Mouse (Mus musculus): ENCODE results near the gene Gtpbp3. TPM values are rescaled to one million over a fixed set of nuclear protein-coding genes. Genes with fewer than 3 reads are reported as not detected.
A peak's percentile ranks its signal among the peaks of the same experiment; 100 is the strongest.

Gene Gtpbp3
- 6.1 and 6.2 TPM in 2 replicates for polyA plus RNA-seq (2014; fragmentation: Nextera tagmentation; extraction: Ambion mirVana)

- DNase-seq (ENCODE audit: low spot score): peak; percentile 84
Measured at GRCm38 (mm10) chr8:71487691-71488445, at the start of gene Gtpbp3. Gene Gtpbp3, plus strand, starts transcription at chr8:71488103.

GRCm38 (mm10) chr8:71441404-71441803 lies 46.5 kb upstream of the Gtpbp3 start:
- Histone ChIP-seq H3K4me3 (ENCODE audit: low read depth, low read length) (no peak overlapping the region), H3K4me2 (ENCODE audit: low read length) (no peak overlapping the region), H3K27ac (ENCODE audit: low read depth) (no peak overlapping the region), H3K36me3 (ENCODE audit: control insufficient read depth, insufficient read depth, low read length) (no peaks in the 10 kb centered on the region), H3K9ac (ENCODE audit: low read length) (no peak overlapping the region), H3K9me3 (ENCODE audit: control insufficient read depth, low read length) (no peaks in the 10 kb centered on the region), H3K27me3 (replicated peaks; ENCODE audit: control insufficient read depth, insufficient read depth, low read length) (0 out of 2 replicates have a peak, but pooled peaks cover 4% of the 10 kb centered on the region), H3K4me1 (replicated peaks; ENCODE audit: control insufficient read depth, insufficient read depth, low read length) (no peaks in the 10 kb centered on the region)
- DNase-seq (ENCODE audit: low spot score) (peak; percentile 71), ATAC-seq (replicated peaks; ENCODE audit: low FRiP score, low TSS enrichment, low read depth) (0 out of 2 replicates have a peak, but pooled peaks have one; percentile 50)
- under 1% methylated on average over 7 of the region's 7 CpGs for WGBS

More at GRCm38 (mm10) chr8:71487691-71488445, at the start of gene Gtpbp3:
- Histone ChIP-seq H3K9ac (ENCODE audit: low read length) (peak within 1 kb of the TSS; percentile 67), H3K4me3 (ENCODE audit: low read depth, low read length) (peak within 1 kb of the TSS; percentile 86), H3K9me3 (ENCODE audit: control insufficient read depth, low read length) (no peaks in the 10 kb centered on the region), H3K36me3 (ENCODE audit: control insufficient read depth, insufficient read depth, low read length) (peaks cover 25% of the 10 kb centered on the region), H3K4me1 (replicated peaks; ENCODE audit: control insufficient read depth, insufficient read depth, low read length) (peaks cover 15% of the 10 kb centered on the region), H3K27ac (ENCODE audit: low read depth) (peak within 1 kb of the TSS; percentile 83), H3K4me2 (ENCODE audit: low read length) (peak within 1 kb of the TSS; percentile 95), H3K27me3 (replicated peaks; ENCODE audit: control insufficient read depth, insufficient read depth, low read length) (no peaks in the 10 kb centered on the region)
- under 1% methylated on average over 33 of the region's 33 CpGs for WGBS
- ATAC-seq (replicated peaks; ENCODE audit: low FRiP score, low TSS enrichment, low read depth): peak; percentile 37; the same call in 1 of the 2 replicates

- Histone ChIP-seq H3K27ac (ENCODE audit: low read depth) (no peak overlapping the region), H3K9me3 (ENCODE audit: control insufficient read depth, low read length) (no peaks in the 10 kb centered on the region), H3K4me3 (ENCODE audit: low read depth, low read length) (no peak overlapping the region), H3K36me3 (ENCODE audit: control insufficient read depth, insufficient read depth, low read length) (no peaks in the 10 kb centered on the region), H3K4me2 (ENCODE audit: low read length) (no peak overlapping the region), H3K9ac (ENCODE audit: low read length) (no peak overlapping the region), H3K4me1 (replicated peaks; ENCODE audit: control insufficient read depth, insufficient read depth, low read length) (no peaks in the 10 kb centered on the region), H3K27me3 (replicated peaks; ENCODE audit: control insufficient read depth, insufficient read depth, low read length) (0 out of 2 replicates have a peak, but pooled peaks cover 4% of the 10 kb centered on the region)
- WGBS: 85% methylated on average over 7 of the region's 7 CpGs
- DNase-seq (ENCODE audit: low spot score) (no peak), ATAC-seq (replicated peaks; ENCODE audit: low FRiP score, low TSS enrichment, low read depth) (no peak)
Measured at GRCm38 (mm10) chr8:71445096-71445495, 42.8 kb upstream of the Gtpbp3 start.

GRCm38 (mm10) chr8:71451337-71451736 lies 36.6 kb upstream of the Gtpbp3 start:
- Histone ChIP-seq H3K27me3 (replicated peaks; ENCODE audit: control insufficient read depth, insufficient read depth, low read length) (no peaks in the 10 kb centered on the region), H3K9ac (ENCODE audit: low read length) (no peak overlapping the region), H3K36me3 (ENCODE audit: control insufficient read depth, insufficient read depth, low read length) (no peaks in the 10 kb centered on the region), H3K4me2 (ENCODE audit: low read length) (no peak overlapping the region), H3K27ac (ENCODE audit: low read depth) (no peak overlapping the region), H3K9me3 (ENCODE audit: control insufficient read depth, low read length) (no peaks in the 10 kb centered on the region), H3K4me1 (replicated peaks; ENCODE audit: control insufficient read depth, insufficient read depth, low read length) (no peaks in the 10 kb centered on the region), H3K4me3 (ENCODE audit: low read depth, low read length) (no peak overlapping the region)
- no peak for ATAC-seq (replicated peaks; ENCODE audit: low FRiP score, low TSS enrichment, low read depth)
- 67% methylated on average over 4 of the region's 4 CpGs for WGBS
- DNase-seq (ENCODE audit: low spot score): no peak

- Histone ChIP-seq H3K27me3 (replicated peaks; ENCODE audit: control insufficient read depth, insufficient read depth, low read length) (no peaks in the 10 kb centered on the region), H3K36me3 (ENCODE audit: control insufficient read depth, insufficient read depth, low read length) (no peaks in the 10 kb centered on the region), H3K4me2 (ENCODE audit: low read length) (no peak overlapping the region), H3K4me1 (replicated peaks; ENCODE audit: control insufficient read depth, insufficient read depth, low read length) (no peaks in the 10 kb centered on the region), H3K4me3 (ENCODE audit: low read depth, low read length) (no peak overlapping the region), H3K9ac (ENCODE audit: low read length) (no peak overlapping the region), H3K27ac (ENCODE audit: low read depth) (no peak overlapping the region), H3K9me3 (ENCODE audit: control insufficient read depth, low read length) (no peaks in the 10 kb centered on the region)
- DNase-seq (ENCODE audit: low spot score): peak; percentile 53
- ATAC-seq (replicated peaks; ENCODE audit: low FRiP score, low TSS enrichment, low read depth): no peak
- WGBS: 42% methylated on average over 11 of the region's 11 CpGs
Measured at GRCm38 (mm10) chr8:71451777-71452176, 36.1 kb upstream of the Gtpbp3 start.

- no peaks in the 10 kb centered on the region for H3K27me3 ChIP-seq (replicated peaks; ENCODE audit: control insufficient read depth, insufficient read depth, low read length)
- H3K36me3 ChIP-seq (ENCODE audit: control insufficient read depth, insufficient read depth, low read length): no peaks in the 10 kb centered on the region
- ATAC-seq (replicated peaks; ENCODE audit: low FRiP score, low TSS enrichment, low read depth) (no peak), DNase-seq (ENCODE audit: low spot score) (peak; percentile 27)
- no peak overlapping the region for H3K4me3 ChIP-seq (ENCODE audit: low read depth, low read length)
- no peak overlapping the region for H3K27ac ChIP-seq (ENCODE audit: low read depth)
- H3K4me2 ChIP-seq (ENCODE audit: low read length): no peak overlapping the region
- WGBS: 67% methylated on average over 2 of the region's 2 CpGs
- no peaks in the 10 kb centered on the region for H3K4me1 ChIP-seq (replicated peaks; ENCODE audit: control insufficient read depth, insufficient read depth, low read length)
- no peaks in the 10 kb centered on the region for H3K9me3 ChIP-seq (ENCODE audit: control insufficient read depth, low read length)
- H3K9ac ChIP-seq (ENCODE audit: low read length): no peak overlapping the region
Measured at GRCm38 (mm10) chr8:71452669-71453068, 35.2 kb upstream of the Gtpbp3 start.

- Histone ChIP-seq H3K9ac (ENCODE audit: low read length) (no peak overlapping the region), H3K4me2 (ENCODE audit: low read length) (no peak overlapping the region), H3K27ac (ENCODE audit: low read depth) (no peak overlapping the region), H3K4me1 (replicated peaks; ENCODE audit: control insufficient read depth, insufficient read depth, low read length) (no peaks in the 10 kb centered on the region), H3K4me3 (ENCODE audit: low read depth, low read length) (no peak overlapping the region), H3K9me3 (ENCODE audit: control insufficient read depth, low read length) (no peaks in the 10 kb centered on the region), H3K27me3 (replicated peaks; ENCODE audit: control insufficient read depth, insufficient read depth, low read length) (no peaks in the 10 kb centered on the region), H3K36me3 (ENCODE audit: control insufficient read depth, insufficient read depth, low read length) (0 out of 2 replicates have a peak, but pooled peaks cover 5% of the 10 kb centered on the region)
- peak; percentile 38 for DNase-seq (ENCODE audit: low spot score)
- no peak for ATAC-seq (replicated peaks; ENCODE audit: low FRiP score, low TSS enrichment, low read depth)
- 72% methylated on average over 8 of the region's 8 CpGs for WGBS
Measured at GRCm38 (mm10) chr8:71454668-71455067, 33.2 kb upstream of the Gtpbp3 start.

- Histone ChIP-seq H3K4me1 (replicated peaks; ENCODE audit: control insufficient read depth, insufficient read depth, low read length) (no peaks in the 10 kb centered on the region), H3K27me3 (replicated peaks; ENCODE audit: control insufficient read depth, insufficient read depth, low read length) (no peaks in the 10 kb centered on the region), H3K9ac (ENCODE audit: low read length) (no peak overlapping the region), H3K27ac (ENCODE audit: low read depth) (no peak overlapping the region), H3K36me3 (ENCODE audit: control insufficient read depth, insufficient read depth, low read length) (peaks cover 21% of the 10 kb centered on the region), H3K4me2 (ENCODE audit: low read length) (no peak overlapping the region), H3K9me3 (ENCODE audit: control insufficient read depth, low read length) (no peaks in the 10 kb centered on the region), H3K4me3 (ENCODE audit: low read depth, low read length) (no peak overlapping the region)
- peak; percentile 51 for DNase-seq (ENCODE audit: low spot score)
- 39% methylated on average over 22 of the region's 22 CpGs for WGBS
- ATAC-seq (replicated peaks; ENCODE audit: low FRiP score, low TSS enrichment, low read depth): 0 out of 2 replicates have a peak, but pooled peaks have one; percentile 51
Measured at GRCm38 (mm10) chr8:71456906-71457305, 31.0 kb upstream of the Gtpbp3 start.
